Mouse (Mus musculus): Measurements from ENCODE around the gene Serpinf1.

- no peak for TF ChIP-seq TAL1 (conservative IDR thresholded peaks at IDR 0.05; ENCODE audit: low read depth, low read length)
- no peak for TF ChIP-seq GATA1 (IDR thresholded peaks at IDR 0.05; ENCODE audit: borderline replicate concordance, low read length)
- TF ChIP-seq CTCF (IDR thresholded peaks at IDR 0.05; ENCODE audit: low read depth, low read length) = no peak
- TF ChIP-seq GATA2 (IDR thresholded peaks at IDR 0.05; ENCODE audit: borderline replicate concordance, low read depth, low read length) = no peak
- TF ChIP-seq POLR2AphosphoS5 (IDR thresholded peaks at IDR 0.05; ENCODE audit: insufficient replicate concordance, low read depth, low read length) = no peak
Measured at GRCm38 (mm10) chr11:75395611-75396010, 26.9 kb downstream of the Serpinf1 start.

All from G1E (cell line).